Mouse (Mus musculus) CD8-positive naive resting alpha-beta T cell, adult 57 days (primary cell): ENCODE data around the gene Hoxa3. TPM values are rescaled to one million over a fixed set of nuclear protein-coding genes. Genes with fewer than 3 reads are reported as not detected.

Experiments
- total RNA-seq: library from RNA; stranded (reverse); gene quantifications from one replicate; pipeline ENCODE4 v1.2.4, GENCODE M21; 2023

Gene Hoxa3
- not detected for total RNA-seq

GRCm38 (mm10) chr6:52213119-52213986 lies at the start of gene Hoxa3, which contains the start of gene Gm28308:
Gene Hoxa3 (minus strand): TSS chr6:52213336.
Gene Gm28308 (minus strand): TSS chr6:52213339.

DNA sequence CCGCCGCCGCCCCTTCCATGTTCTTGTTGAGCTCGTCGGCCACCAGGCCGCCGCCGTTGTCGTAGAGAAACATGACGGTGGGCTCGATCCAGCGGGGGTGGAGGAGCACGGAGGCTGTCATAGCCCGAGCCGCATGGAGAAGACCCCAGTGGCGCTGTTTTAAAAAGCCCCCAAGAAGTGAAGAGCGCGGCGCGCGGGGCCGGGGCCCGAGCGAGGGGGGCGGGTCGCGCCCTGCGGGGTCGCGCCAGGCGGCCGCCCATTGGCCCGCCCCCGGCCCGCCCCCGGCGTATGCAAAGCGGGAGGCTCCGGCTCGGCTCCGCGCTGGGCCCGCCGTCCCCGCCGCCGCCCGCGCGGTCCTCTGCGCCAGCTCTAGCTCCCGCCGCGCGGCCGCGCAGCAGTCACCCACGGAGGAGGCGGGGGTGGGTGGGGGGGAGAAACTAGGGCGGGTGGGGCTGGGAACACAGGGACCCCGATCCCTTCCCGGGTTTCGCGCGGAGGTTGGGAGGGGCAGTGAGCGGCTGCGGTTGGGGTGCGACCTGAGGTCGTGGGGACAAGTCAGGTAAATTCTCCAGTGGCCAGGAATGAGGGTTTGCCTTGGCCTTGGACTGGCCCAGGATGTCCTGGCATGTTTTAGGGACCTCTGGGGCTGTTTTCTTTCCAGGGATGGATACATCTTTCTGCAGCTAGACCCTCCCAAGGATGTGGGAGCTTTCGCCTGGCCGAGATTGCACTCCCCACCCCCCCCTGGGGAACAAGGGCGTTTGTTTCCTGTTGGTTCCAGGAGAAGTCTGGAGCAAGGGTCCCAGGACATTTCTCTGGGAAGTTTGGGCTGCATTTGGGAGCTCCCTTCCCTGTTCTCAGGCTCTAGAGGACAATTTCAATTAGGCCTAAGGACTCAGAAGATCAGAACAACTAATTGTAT lies 47.8 kb upstream of the Hoxa3 start, which contains the start of gene Hoxa13:
Hoxa13 (minus strand) TSS at position 227 of the 922 bp plus-strand sequence.

GRCm38 (mm10) chr6:52245757-52246142 lies 32.6 kb upstream of the Hoxa3 start, which contains the start of gene Hoxa11:
Gene Hoxa11 (minus strand): TSS chr6:52245810.

DNA sequence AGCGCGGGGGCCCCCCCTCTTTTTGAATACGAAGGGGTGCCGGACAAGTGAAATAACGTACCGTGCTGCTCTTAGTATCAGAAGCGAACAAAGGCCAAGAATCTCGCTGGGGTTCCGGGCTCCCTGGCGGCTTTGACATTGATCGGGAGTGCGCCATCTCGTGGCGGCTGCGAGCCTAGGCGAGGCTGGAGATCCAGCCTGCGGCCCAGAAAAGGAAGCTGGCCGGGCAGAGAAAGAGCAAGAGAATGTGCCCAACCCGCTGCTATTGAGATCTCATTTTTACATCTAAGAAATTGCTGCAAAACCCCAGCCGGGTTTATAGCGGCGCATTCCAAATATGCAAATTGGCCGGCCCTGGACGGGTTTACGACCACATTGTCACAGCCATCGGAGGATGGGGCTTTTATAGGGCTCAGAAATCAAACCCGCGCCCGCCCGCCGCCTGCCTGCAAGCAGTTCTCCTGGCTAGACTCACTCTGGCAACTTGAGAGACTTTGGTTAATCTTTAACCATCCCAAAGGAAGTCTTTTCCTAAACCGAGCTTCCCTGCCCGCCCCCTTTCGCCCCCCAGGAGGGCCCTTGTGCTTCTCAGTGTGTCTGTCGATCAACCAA lies 27.4 kb upstream of the Hoxa3 start, which contains the start of gene Hoxa10:
Hoxa10 (minus strand) TSS at position 466 of the 612 bp plus-strand sequence.

GRCm38 (mm10) chr6:52230516-52231165 lies 17.5 kb upstream of the Hoxa3 start, which contains the start of gene Hoxa9:
Gene Hoxa9 (minus strand): TSS chr6:52231089.

GRCm38 (mm10) chr6:52221337-52221992 lies 8.3 kb upstream of the Hoxa3 start, which contains the start of gene Hoxa7:
Gene Hoxa7 (minus strand): TSS chr6:52221854.

DNA sequence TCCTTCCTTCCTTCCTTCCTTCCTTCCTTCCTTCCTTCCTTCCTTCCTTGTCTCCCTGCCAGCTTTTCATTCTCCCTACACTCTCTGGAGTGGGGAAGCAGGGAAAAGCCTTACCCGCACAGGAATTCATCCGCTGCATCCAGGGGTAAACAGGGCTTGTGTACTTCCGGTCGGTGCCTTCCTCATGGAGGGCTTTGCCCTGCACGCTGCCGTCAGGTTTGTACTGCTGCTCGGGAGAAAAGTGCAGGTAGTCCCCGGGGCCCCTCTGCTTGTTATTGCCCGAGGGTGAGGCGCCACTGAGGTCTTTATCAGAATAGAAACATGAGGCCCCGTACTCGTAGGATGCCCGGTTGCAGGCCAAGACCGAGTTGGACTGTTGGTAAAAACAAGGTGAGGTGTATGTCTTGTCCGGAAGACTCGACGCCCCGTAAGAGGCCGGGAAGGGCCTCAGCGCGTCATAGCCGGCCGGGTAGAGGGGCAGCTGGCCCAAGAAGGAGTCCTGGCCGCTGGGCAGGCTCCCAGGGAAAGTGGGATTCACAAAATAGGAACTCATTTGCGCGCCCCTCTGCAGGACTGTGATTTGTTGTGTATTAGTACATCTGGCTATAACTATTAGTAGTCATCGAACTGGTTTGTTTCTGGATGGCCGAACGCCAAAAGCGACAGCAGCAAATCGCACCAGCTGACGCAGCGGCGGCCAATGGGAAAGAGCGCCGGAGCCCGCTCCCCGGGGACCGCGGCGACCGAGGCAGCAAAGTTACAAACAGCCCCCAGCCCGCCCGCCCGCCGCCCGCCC lies 4.9 kb downstream of the Hoxa3 start, which contains the start of gene Hoxa6:
Hoxa6 (minus strand) TSS at position 651 of the 796 bp plus-strand sequence.

DNA sequence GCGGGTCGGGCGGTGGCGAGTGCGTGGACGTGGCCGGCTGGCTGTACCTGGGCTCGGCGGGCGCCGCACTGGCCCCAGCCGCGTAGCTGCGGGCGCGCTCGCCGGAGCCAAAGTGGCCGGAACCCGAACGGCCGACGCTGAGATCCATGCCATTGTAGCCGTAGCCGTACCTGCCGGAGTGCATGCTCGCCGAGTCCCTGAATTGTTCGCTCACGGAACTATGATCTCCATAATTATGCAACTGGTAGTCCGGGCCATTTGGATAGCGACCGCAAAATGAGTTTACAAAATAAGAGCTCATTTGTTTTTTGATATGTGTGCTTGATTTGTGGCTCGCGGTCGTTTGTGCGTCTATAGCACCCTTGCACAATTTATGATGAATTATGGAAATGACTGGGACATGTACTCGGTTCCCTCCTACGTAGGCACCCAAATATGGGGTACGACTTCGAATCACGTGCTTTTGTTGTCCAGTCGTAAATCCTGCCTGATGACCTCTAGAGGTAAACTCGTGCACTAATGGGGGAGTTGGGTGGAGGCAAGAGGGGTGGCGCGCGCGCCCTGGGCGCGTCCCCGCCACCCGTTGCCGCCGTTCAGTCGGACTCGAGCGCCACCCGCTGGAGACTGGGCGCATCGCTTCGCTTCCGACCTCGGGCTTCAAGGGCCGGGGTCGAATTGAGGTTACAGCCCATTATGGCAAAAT lies 8.9 kb downstream of the Hoxa3 start, which contains the start of gene Hoxa5:
Hoxa5 (minus strand) TSS at position 538 of the 703 bp plus-strand sequence.

GRCm38 (mm10) chr6:52190906-52191810 lies 22.0 kb downstream of the Hoxa3 start, which contains the start of gene Hoxa4:
Gene Hoxa4 (minus strand): TSS chr6:52191753.

DNA sequence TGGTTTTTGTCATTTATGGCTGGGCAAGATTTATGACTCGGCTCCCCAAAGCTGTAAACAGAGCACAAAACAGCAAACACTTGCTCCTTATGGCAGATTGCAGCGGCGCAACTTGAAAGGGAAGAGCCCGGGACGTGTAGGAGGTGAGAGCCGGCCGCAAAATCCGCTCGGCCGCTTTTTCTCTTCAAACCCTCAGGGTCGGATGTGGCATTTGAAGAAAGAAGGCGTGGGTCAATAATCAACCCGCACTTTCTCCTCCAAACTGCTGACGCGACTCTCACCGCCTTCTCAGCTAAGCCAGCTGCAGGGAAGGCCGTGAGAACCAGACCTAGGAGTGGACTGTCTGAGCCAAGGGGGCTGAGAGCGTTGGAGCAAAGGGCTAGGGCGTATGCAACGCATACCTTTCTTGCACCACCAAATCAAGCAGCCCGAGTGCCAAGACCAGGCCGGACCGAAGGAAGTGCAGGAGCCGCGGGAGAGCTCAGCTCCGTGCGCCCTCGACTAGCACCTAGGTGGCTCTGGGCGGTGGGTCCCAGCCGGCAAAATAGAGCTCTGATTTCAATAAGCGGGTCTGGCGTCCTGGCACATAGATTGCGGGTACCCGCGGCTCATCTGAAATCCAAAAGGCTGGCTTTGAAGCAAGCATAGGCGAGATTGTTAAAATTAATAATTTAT lies 35.9 kb downstream of the Hoxa3 start, which contains the start of gene 5730596B20Rik:
5730596B20Rik (plus strand) TSS at position 438 of the 675 bp plus-strand sequence.

DNA sequence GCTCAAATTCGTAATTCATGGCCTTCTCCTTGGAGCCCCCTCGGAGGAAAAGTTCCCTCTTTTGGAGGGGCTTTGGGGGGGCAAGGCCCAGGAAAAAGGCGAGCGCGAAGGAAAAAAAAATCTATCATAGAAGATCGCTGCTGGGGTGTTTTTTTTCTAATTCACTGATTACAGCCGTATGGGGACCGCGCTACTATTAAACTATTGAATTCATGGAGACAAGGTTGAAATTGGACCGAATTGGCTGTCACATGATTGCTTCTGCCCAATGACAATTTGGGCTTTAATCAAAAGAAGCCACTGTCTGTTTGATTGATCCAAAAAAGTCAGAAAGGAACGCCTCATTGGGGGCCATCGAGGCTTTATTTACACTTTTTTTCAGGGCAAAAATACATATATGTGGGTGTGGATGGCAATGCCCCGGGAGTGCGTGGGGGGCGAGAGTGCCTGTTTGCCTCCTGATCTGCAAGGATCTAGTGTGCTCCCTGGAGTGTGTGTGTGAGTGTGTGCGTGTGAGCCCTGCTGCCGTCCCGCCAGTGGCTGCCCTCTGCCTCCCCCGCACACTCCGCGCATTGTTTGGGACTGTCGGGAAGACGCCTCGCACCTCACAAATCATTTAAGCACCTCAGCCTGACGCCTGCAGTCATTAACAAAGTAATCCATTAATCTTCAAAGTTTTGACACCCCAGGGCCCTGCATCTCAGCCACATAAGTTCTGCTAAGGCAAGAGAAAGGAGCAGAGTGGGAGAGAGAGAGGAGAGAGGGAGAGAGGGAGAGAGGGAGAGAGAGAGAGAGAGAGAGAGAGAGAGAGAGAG lies 48.3 kb downstream of the Hoxa3 start, which contains the start of gene Hoxa2:
Hoxa2 (minus strand) TSS at position 206 of the 815 bp plus-strand sequence.

DNA sequence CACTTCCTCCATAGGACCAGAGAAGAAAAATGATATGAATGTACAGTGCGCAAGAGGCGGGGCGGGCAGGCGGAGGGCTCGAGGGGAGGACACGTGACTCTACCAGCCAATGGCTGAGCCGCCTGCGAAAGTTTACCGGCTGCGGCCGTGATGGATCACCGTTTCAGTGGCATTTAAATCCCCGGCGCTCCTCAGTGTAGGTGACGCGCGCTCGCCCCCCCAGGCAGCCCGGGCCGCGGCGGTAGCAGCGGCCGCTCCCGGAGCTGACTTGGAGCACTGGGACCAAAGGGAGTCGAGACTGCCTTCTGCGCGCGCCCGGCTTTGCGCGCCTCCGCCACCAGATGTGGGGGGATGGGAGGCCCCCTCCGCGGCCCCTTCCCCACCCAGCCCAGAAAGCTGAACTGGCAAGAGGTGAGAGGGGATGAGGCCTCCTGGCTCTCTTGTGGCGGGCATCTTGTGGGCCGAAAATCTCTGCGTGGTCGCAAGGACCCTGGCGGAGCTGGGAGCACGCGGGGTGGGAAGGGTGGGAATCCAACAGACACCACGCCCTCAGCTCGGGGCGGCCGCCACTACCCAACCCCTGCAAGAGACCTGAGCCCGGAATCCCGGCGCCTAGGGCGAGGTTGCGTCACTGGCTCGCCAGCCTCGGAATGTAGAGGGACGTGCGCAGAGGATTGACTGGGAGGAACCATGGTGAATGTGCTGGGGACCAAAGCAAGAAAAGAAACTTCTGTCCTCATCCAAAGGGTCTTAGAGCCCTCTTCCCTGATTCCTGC lies 54.7 kb downstream of the Hoxa3 start, which contains the start of gene Hoxa1:
Hoxa1 (minus strand) TSS at position 42 of the 776 bp plus-strand sequence.

